ENCODE assay signal across 13 mouse cellular contexts in genomic region chr19:17761678-17762077, GRCm38 (mm10).
"Had no signal": no experiment of that assay in that cellular context is flagged by ENCODE, and none has a peak within 500 bp of the region (broad histone marks: within the 10 kb centered on the region; RNA-seq: fewer than 3 reads in every experiment).

No protein-coding gene starts in this region.

- H3K4me3 ChIP-seq: kidney, embryonic 15.5 days; limb, embryonic 13.5 days; liver, embryonic 13.5 days; midbrain, embryonic 10.5 days; myocyte; neural tube, embryonic 15.5 days had no signal

- H3K9ac ChIP-seq: kidney, embryonic 15.5 days; limb, embryonic 13.5 days; liver, embryonic 13.5 days; neural tube, embryonic 15.5 days had no signal

- H3K27ac ChIP-seq: kidney, embryonic 15.5 days; limb, embryonic 13.5 days; liver, embryonic 13.5 days; midbrain, embryonic 10.5 days; neural tube, embryonic 15.5 days had no signal

- H3K36me3 ChIP-seq: kidney, embryonic 15.5 days; limb, embryonic 13.5 days; liver, embryonic 13.5 days; midbrain, embryonic 10.5 days; neural tube, embryonic 15.5 days had no signal

- H3K27me3 ChIP-seq: kidney, embryonic 15.5 days; limb, embryonic 13.5 days; liver, embryonic 13.5 days; neural tube, embryonic 15.5 days had no signal

- H3K4me1 ChIP-seq: kidney, embryonic 15.5 days; limb, embryonic 13.5 days; liver, embryonic 13.5 days; neural tube, embryonic 15.5 days had no signal

- DNase-seq: kidney, postnatal 14 days; left cerebral cortex, postnatal 4 days; liver, embryonic 13.5 days; lung, adult 18-20 months; lung, postnatal 36 days; right cerebral cortex, adult 18-20 months; right cerebral cortex, postnatal 25 days; thymus, postnatal 36 days had no signal

- H3K9me3 ChIP-seq: kidney, embryonic 15.5 days; limb, embryonic 13.5 days; liver, embryonic 13.5 days; midbrain, embryonic 10.5 days; neural tube, embryonic 15.5 days had no signal

- H3K4me2 ChIP-seq: kidney, embryonic 15.5 days; limb, embryonic 13.5 days; liver, embryonic 13.5 days; neural tube, embryonic 15.5 days had no signal
